Mouse (Mus musculus) ovary, adult 18-20 months (tissue): ENCODE measurements around the gene Rai1.

ENCODE experiments used
- DNase-seq: peaks from one replicate; pipeline ENCODE4 v3.0.0; 2022; ENCODE audit warnings: low spot score, mixed read lengths

Rai1 gene

GRCm38 (mm10) chr11:60221425-60221824 is 116.6 kb downstream of the Rai1 start:
- DNase-seq: no peak

GRCm38 (mm10) chr11:60222085-60222468 is 117.3 kb downstream of the Rai1 start:
- no peak for DNase-seq

DNA sequence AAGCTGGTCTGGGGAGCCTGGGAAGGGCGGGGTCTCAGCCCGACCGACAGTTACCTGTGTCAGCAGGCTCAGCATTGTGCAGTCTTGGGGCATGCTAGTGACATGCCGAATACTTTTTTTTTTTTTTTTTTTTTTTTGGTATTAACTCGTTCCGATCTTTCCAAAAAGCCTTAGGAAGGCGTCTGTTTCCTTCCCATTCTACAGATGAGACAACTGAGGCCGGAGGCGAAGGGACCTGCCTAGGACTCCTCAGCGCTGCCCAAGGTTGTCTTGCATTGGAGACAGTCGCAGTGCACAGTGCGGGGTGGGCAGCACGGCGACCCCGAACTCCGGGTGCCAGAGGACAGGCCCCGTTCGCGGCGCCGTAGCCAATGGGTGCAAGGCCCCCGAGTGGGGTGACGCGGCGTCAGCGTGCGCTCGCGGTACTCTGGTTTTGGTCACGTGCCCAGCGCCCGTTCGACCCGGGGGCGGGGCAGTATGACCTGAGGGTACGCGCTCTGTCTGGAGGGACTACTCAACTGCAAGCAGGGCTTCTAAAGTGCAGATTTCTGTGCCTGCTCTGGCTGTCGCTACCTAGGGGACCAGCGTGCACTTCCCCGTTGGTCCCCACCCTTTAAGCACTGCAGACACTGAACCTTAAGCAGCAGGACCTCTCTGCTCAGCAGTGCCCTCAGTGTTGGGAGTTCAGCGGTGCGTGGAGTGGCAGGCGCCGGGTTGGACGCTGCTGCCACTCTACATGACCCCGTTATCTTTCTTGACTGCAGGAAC is 117.8 kb downstream of the Rai1 start, which contains the start of gene Srebf1:
Gene Srebf1 (minus strand): TSS at position 113 of the 768 bp plus-strand sequence.
- DNase-seq: peak; percentile 74

DNA sequence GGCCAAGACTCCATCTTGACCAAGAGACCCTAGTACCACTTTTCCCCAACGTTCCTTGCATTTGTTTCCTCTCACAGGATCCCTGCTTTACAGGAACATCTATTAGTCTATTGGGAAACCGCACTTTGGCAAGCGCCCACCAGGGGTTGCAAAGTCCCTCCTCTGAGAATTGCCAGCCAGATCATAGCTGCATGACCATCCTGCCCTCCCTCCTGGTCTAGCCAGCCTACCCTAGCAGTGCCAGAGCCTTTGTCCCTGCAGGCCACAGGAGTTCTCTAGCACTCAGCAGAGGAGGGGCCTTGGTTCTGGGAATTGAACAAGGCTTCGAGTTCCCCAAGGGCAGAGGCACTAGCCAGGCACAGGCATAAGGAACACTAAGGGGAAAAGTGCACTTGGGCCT is 119.9 kb downstream of the Rai1 start:
- DNase-seq: no peak

- no peak for DNase-seq
Measured at GRCm38 (mm10) chr11:60225874-60226273, 121.1 kb downstream of the Rai1 start.

DNA sequence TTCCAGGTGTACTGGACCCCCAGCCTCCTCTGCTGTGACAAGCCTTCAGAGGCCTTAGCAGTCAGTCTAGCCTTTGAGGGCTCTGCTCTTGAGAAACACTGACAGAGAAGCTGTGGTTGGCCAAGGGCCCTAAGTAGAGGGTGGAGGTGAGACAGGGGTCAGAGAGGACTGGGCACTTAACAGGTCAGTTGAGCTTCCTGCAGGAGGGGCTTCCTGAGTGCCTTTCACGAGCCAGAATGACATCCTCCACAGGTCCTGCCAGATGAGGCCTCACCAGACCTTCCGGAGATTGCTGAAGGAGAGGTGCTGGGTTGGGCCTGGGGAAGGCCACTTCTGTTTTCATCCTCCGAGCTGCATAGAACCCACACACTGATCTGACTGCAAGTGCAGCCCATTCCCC is 123.7 kb downstream of the Rai1 start:
- DNase-seq: no peak

DNA sequence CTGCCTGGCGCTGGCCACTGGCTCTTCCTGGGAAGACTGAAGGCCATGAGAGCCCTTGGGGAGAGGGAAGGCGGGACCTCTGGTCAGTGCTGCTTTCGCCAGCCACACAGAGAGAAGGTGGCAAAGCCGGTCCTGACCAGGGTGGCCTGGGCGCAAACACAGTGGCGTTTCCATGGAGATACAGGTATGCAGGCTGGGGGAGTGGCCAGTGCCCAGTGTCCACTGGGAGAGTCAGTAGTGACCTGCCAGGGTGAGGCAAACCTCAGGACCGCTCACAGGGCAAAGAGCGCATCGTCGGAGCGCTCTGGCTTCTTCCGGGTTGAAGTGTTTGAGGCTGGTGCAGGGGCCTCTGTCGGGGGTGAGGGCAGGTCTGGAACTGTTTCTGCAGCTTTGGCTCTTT is 125.0 kb downstream of the Rai1 start:
- no peak for DNase-seq

DNA sequence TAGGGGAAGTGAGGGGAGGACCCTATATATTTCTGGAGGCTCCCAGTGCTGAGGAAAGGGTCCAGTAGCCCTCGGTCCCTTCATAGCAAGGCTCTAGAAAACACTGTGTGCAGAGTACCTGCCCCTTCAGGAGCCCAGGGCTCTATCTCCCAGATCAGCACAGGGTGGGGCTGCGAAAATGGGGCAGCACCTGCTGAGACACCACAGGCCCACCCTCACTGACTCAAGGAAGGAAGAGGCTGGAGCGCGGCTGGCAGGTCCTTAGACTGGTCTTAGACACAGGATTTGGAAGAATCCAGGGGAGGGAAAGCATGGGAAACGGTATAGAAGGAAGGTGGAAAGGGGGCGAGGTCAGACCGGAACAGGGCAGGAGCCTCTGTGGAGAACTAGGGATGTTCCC is 125.7 kb downstream of the Rai1 start:
- DNase-seq: no peak

- DNase-seq: no peak
Measured at GRCm38 (mm10) chr11:60231326-60231725, 126.5 kb downstream of the Rai1 start.

GRCm38 (mm10) chr11:60231951-60232350 is 127.1 kb downstream of the Rai1 start:
- DNase-seq: no peak

- no peak for DNase-seq
Measured at GRCm38 (mm10) chr11:60232441-60233058, 127.7 kb downstream of the Rai1 start.

DNA sequence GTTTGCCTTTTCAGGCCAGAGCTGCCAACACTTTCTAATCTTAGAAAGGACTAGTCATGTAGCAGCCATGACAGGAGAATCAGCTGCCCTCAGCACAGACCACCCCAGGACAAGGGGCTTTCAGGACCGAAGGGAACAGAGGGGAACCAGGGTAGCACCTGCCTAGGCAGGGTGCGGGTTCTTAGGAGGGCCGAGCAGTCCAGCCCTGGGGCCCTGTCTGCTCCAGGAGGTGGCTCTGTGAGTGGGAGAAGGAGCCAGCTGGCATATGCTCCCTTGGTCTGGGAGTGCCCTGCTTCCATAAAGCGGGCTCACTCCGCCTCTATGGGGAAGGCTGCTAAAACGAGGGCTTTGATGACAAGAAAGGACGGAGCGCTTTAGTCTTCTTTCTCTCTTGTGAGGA is 128.4 kb downstream of the Rai1 start:
- no peak for DNase-seq

GRCm38 (mm10) chr11:60235351-60235750 is 130.5 kb downstream of the Rai1 start:
- DNase-seq: no peak

GRCm38 (mm10) chr11:60240509-60240908 is 135.7 kb downstream of the Rai1 start:
- no peak for DNase-seq

DNA sequence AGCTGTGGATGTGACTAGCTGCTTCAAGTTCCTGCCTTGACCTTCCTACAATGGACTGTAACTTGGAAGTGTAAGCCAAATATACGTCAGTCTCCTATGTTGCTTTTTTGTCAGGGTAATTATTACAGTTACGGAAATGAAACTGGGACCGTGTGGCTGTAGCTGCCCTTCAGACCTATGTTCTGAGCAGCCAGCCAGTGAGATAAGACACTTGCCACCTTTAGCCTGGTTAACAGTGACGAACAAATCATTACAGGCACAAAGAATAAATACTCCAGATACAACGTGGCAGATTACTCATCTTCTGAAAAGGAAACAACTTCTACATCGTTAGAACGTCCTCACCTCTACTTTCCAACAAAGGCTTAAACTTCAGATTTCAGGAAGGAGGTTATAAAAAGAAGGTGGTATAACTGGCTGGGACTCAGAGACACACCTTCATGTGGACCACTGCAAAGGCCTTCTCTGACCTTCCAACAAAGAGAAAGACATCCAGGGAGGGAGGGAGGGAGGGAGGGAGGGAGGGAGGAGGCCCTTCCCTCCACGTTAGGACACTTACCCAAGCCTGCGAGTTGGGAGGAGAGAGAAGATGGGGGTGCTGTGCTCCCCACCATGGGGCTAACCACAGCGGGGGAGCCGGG is 139.8 kb downstream of the Rai1 start:
- DNase-seq: no peak

- DNase-seq: no peak
Measured at GRCm38 (mm10) chr11:60246077-60246476, 141.3 kb downstream of the Rai1 start.

GRCm38 (mm10) chr11:60247753-60248550 is 143.1 kb downstream of the Rai1 start:
- no peak for DNase-seq
